Mouse (Mus musculus) erythroblast, embryonic 14.5 days (primary cell): ENCODE measurements at regions not wholly inside any gene's neighbourhood (a gene's known extent, or its start where the extent isn't known, plus 50 kb on each side); places are given as distances from the start of the nearest gene placed in this dataset.

Experiments used
- GATA1 ChIP-seq: IDR thresholded peaks from 2 replicates; pipeline ENCODE4 v1.6.1; 2012; ENCODE audit warnings: low read length, inconsistent platforms, mixed read lengths
- TAL1 ChIP-seq: IDR thresholded peaks from 3 replicates; pipeline ENCODE4 v1.6.1; 2012; ENCODE audit warnings: low read length, inconsistent platforms, mixed read lengths

DNA sequence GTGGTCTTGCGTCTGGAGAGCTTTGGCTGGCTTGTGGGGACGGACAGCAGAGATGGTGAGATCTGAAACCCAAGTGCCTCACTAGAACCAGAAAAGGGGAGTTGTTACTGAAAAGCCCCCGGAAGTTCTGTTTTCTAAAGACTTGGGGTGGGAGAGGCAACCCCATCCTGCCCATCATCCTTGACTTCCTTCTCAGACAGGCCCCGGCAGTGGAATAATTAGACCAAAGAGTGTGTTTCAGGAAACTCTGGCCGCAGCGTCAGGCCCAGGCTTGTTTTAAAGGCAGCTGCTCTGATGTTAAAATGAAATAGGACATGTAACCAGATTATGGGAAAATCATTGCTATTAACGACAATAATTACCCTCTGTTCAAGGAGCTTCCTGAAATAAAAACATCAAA lies 172.9 kb downstream of the Gm12728 start:
- no peak for TF ChIP-seq TAL1
- no peak for TF ChIP-seq GATA1
